Mouse (Mus musculus) 416B (cell line): ENCODE data around the gene Nol9.

ENCODE experiments used
- DNase-seq: peaks from one replicate; pipeline ENCODE4 v3.0.0; 2011; ENCODE audit warnings: low read depth

Nol9 gene

DNA sequence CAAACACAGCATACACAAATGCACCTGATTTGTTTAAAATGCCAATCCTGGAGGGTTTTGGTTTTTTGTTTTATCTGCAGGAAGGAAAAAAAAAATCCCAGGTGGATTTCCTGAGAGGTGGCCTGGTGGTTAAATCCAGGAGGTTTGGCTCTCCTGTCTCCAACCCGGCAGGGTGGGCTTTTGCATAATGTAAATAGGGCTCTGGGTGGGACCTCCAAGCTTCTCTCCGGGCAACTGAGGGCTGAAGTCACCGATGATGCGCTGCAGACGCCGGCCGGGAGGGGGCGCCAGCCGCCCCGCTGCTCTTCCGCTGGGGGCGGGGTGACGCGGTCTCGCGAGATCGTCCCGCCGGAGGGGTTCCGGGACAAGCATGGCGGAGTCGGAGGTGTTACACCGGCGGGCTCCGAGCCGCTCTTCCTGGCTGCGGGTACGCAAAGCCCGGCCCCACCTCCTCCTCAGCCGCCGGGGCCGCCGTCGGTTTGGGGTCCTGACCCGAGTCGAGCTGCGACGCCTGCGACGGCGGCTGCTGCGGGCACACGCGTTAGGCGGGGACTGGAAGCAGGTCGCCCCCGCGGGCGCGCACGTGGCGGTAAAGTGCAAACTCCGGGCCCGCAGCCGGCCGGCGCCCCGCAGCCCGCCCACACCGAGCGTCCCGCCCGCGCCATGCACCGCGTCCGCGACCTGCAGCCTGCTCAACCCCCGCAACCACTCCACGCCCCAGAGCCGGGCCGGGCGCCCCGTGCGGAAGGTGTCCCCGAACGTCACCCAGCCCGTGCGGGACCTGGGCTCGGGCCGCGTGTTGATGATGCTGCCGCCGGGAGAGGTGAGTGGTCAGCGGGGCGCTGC is at the start of gene Nol9:
Gene Nol9, plus strand, starts transcription at position 337 of the 846 bp plus-strand sequence.
- peak; percentile 90 for DNase-seq

DNA sequence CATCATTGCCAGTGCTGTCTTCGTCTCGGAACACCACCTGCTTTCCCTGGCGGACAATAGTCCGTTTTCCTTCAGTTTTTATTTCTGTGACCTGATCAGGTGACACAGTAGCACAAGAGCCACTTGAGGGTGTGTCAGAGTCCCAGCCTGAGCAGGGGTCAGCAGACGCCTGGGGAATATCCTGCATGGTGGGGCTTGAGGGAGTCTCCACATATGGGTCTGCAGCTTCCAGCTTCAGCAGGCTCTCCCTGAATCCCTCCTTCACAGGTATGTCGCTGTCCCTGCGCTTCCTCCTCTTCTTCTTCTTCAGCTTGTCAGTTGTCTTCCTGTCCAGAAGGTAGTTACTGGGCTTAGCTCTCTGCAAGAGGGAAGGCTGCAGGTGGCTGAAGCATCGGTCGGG is 47.0 kb upstream of the Nol9 start:
- no peak for DNase-seq

DNA sequence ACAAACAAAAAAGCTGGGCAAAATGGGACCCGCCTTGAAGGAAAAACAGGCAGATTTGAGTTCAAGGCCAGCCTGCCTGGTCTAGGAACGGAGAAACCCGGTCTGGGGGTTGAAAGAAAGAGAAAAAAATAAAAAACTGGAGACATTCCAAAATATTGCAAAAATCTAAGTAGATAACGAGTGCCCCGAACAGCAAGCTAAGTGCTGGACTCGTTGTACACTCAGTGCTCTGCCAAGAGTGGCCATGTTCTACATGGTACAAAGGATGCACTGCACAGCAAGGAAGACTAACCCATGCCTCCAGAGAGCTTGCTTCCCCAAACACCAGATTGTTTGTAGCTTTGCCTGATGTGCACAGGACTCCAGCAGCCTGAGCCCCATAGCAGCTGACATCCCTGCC is 46.1 kb upstream of the Nol9 start:
- no peak for DNase-seq

DNA sequence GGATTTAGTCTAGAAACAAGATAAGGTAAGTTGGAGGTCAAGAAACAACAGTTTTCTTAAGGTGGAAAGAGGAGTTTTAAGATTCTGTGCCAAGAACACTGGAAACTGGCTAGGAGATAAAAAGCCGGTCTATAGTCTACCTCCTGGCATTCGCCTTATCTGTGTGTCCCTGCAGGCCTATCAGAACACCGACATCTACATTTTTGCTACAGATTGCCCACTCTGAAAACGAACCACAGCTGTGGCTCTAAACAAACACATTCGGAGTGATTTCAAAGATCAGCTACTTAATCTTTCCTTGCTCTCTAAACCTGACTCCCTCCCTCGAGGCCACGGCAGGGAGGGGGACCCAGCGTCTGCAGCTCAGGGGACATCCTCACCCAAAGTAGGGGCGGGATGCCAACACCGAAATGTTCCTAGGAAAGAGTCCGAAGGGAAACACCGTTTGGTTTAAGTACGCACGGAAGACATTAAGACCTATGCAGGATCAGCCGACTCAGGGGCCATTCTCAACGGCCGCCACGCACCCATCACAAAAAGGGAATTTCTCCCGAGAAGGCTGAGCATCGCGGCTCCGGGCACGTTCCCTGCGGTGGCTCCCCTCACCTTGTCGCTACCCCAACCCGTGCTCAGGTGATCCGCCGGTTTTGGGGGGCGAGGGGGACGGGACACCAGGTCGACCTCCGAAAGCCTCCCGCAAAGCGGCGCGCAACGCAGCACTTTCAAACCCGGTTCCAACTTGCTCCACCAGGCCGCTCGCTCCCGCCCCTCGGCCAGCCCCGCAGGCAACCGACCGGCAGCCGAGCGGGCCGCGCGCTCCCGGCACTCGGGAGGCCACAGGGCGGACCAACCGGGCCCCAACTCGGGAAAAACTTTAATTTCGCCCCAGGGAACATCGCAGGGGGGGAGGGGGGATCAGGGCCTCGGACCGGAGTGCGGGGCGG is 44.6 kb upstream of the Nol9 start:
- peak; percentile 53 for DNase-seq

DNA sequence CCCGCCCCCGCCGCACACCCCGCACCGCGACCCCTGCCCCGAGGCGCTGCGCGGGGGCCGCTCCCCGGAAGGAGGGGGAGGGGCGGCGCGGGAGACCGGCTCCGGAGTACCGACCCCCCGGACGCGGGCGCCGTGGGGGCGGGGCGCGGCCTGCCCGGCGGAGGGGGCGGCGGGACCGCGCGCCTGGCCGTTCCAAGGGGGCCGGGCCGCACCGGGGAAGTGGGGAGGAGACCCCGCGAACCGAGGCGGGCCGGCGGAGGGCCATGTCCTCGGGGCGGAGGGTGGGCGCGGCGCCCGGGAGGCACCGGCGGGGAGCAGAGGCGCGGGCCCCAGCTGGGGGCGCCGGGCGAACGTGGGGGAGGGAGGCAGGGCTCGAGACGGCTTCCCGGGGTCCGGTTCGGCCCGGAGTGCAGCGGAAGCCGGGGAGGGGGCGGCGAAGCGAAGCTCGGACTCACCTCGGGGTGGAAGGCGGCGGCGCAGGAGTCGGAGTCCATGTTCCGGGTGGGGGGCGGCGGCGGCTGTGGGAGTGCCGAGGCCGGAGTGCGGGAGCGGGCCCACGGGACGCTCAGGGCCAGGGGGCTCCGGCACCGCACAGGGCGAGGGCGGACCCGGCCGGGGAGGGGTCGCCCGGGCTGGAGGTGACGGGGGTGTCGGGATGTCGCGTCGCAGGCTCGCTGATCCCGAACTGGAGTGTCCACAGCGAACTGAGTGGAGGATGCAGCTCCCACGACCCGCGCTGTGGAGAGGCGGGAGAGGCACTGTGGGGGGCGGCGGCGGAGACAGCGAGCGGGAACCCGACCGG is 43.5 kb upstream of the Nol9 start:
- no peak for DNase-seq

DNA sequence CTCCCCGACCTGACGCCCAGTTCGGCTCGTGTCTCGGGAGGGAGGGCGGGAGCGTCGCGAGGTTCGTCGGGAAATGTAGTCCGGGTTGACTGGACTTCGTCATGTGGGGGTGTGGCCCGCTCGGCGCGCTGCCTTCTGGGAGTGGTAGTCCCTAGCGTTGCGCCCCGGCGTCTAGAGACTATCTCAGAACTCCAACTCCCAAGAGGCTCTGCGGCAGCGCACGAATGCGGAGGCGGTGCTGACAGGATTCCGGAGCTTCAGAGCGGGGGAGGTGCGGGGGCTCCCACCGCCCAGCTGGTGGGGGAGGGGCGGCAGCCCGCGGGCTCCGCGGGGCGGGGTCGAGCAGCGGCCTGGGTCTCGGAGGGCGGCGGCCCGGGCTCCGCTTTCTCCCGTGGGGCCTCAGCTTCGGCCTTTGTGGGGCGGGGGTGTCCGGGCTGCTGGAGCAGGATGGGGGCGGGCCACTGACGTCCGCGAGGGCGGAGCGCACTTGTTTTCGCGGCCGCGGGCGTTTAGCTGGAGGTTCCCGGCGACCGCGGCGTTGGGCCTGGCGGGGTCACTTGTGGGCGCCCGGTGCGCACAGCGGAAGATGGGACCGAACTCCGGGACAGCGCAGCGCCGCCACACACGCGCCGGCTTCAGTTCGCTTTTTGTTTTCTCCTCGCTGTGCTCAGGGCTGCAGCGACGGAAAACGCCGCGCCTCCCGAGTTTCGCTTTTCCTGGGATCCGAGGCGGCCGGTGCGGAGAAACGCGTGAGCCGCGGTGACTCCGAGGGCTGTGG is 42.8 kb upstream of the Nol9 start, which contains the start of gene Phf13:
Gene Phf13, minus strand, starts transcription at position 86 of the 778 bp plus-strand sequence.
- DNase-seq = peak; percentile 98

DNA sequence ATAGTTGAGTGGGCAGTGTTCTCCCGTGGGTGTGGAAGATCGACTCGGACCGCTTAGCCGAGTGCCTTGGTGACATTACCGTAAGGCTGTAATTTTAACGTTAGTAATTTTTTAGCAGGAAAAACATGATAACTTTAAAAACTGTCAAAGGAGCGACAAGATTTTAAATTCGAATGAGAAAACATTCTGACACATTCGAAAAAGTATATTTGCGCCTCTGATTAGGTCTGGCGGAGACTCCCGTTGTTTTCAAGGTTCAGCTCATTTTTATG is 42.2 kb upstream of the Nol9 start:
- DNase-seq = no peak

DNA sequence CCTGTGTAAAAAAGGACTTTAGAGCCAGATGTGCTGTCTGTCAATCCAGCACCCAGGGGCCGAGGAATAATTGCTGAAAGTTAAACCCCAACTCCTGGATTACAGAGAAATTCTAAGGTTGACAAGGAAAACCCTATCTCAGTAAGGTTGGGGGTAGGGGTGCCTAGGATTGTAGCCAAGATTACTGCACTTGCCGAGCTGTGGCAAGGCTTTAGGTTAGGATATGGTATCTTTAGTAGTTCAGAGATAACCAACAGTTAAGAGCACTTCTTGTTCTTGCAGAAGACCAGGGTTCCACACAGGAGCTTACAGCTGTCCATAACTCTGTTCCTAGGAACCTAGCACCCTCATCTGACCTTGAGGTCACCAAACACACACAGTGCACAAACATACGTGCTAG is 41.4 kb upstream of the Nol9 start:
- DNase-seq = no peak

DNA sequence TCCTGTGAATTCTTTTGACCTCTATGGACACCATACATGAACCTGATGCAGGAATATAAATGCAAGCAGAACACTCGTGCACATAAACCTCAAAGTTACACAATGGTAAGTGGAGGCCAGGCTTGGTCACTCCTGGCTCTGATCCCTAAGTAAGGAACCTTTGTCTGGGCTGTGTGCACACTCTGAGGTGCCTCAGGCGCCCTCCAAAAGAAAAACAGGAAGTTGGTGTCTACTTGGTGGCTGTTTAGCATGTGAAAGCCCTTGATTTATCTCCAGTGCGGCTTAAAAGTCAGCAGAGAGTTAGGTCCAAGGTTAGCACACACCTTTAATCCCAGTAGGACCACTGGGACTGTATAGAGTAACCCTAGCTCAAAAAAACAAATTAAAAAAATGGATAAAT is 39.6 kb upstream of the Nol9 start:
- peak; percentile 50 for DNase-seq

DNA sequence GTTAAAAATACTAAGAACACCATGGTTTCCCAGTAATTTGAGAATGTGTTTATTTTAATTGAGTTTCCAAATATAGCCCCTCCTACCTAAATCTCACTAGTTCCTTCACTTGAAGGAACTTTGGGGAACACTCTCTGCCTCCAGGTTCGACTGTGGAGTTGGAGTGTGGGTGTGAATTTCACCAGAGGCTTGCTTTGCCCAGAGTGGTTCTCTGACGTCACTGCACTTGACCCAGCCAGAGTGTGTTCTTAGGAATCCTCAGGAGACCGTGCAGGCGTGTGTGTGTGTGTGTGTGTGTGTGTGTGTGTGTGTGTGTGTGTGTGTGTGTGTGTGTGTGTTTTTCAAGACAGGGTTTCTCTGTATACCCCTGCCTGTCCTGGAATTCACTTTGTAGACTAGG is 38.2 kb upstream of the Nol9 start:
- DNase-seq = no peak

DNA sequence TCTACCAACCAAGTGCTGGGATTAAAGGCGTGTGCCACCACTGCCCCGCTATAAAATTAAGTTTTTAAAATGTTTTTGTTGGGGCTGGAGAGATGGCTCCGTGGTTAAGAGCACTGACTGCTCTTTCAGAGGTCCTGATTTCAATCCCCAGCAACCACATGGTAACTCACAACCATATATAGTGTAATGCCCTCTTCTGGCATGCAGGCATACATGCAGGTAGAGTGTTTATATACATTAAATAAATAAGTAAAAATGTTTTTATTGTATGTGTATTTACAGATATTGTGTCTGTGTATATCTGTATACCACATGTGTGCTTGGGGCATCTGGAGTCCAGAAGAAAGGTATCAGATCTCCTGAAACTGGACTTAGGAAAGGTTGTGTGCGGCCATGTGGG is 37.8 kb upstream of the Nol9 start:
- peak; percentile 38 for DNase-seq

DNA sequence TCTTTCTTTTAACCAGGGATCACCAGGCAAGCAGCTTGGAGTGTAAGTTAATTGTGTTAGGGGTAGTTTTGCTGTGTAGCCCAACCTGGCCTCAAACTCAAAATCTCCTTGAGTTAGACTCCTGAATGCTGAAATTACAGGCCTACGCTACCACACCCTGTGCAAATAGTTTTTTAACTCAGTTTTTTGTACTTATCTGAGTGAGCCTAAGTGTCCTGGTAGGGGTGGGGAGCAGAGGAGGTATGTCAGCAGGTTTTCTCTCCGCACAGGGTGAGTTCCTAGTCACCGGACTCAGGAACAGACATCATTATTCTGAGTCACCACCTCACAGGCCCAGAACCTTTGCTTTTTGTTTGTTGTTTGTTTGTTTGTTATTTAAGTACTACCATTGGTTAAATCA is 37.1 kb upstream of the Nol9 start:
- no peak for DNase-seq

DNA sequence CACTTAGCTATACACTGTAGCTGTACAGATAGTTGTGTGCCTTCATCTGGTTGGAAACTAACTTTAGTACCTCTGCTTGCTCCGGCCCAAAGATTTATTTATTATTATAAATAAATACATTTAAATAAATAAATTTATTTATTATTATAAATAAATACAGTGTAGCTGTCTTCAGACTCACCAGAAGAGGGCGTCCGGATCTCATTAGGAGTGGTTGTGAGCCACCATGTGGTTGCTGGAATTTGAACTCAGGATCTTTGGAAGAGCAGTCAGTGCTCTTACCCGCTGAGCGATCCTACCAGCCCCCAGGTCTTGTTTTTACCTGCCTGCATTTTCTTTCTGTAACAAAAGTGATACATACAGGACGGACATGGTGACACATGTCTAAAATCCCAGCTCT is 33.0 kb upstream of the Nol9 start:
- peak; percentile 50 for DNase-seq

DNA sequence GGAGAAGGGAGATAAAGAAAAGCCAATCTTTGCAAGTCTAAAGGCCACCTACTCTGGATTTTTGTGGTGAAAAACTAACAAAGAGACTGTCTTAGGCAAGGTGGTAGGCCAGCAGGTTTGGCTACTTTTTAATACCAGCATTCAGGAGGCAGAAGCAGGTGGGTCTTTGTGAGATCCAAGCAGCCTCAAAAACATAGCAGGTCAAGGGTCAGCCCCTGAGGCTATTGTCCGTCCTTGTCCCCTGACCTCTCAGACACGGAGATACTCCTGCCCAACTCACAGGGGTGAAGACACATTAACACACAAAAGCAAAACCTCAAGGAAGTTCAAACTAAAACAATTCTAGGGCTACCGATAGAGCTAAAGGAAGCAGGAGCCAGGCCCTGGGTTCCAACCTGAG is 32.3 kb upstream of the Nol9 start:
- DNase-seq = no peak

DNA sequence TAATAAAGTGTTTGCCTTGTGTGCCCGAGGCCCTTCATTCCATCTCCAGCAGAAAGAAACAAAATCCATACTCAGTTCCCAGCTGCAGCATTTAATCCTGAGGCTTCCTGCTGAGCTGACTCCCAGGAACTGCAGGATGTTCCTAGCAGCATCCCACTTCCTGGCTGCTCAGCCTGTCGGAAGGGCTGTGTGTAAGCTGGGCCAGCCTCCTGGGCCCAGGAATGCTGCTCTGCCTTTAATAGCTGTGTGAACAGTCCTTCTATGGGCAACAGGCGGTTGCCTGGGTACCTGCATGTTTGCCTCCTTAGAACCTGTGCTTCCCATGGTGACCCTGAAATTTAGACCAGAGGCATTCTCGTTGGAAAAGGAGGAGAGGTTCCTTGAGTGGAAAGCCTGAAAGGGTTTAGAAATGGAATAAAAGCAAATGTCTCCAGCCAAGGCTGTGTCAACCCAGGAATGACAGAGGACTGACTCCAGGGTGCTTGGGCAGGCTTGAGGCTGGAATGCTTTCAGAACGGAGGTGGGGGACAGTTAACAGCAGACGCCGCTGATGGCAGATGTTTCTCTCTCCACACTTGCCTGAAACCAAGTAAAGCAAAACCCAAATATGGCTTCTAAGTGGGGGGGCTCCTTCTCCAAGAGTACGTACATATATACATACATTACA is 31.5 kb upstream of the Nol9 start:
- no peak for DNase-seq

DNA sequence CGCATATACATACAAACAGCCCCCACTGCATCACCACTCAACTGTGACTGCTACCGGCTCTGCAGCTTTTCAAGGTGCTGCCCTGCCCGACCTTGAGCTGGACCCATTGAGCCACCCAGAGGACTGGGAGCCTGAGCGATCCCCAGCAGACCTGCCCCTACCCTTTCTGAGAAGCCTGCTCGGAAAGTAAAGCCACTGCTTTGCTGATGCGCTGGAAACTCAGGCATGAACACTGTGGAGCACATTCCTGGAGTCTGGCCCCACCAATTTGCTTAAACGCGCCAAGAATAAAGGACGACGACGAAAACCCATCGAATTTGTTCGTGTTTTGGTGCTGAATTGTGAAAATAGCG is 31.0 kb upstream of the Nol9 start:
- no peak for DNase-seq

DNA sequence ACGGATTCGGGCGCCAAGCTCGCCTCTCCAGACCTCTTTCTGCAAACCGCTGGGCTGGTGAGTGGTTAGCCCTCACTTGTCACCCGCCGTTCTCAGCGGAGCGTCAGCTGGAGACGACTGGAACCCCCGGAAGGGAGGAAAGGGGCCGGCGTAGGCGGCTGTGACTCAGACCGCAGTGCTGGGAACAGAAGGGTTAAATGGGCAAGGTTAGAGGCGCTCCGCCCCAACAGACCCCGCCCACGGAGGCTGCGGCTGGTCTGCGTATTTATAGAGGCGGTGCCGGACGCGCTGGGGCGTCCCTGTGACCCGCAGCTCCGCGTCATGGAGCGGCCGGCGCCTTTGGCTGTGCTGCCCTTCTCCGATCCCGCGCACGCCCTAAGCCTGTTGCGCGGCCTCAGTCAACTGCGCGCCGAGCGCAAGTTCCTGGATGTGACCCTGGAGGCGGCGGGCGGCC is 30.5 kb upstream of the Nol9 start, which contains the start of gene Klhl21:
Gene Klhl21, plus strand, starts transcription at position 182 of the 454 bp plus-strand sequence.
- DNase-seq = peak; percentile 95

DNA sequence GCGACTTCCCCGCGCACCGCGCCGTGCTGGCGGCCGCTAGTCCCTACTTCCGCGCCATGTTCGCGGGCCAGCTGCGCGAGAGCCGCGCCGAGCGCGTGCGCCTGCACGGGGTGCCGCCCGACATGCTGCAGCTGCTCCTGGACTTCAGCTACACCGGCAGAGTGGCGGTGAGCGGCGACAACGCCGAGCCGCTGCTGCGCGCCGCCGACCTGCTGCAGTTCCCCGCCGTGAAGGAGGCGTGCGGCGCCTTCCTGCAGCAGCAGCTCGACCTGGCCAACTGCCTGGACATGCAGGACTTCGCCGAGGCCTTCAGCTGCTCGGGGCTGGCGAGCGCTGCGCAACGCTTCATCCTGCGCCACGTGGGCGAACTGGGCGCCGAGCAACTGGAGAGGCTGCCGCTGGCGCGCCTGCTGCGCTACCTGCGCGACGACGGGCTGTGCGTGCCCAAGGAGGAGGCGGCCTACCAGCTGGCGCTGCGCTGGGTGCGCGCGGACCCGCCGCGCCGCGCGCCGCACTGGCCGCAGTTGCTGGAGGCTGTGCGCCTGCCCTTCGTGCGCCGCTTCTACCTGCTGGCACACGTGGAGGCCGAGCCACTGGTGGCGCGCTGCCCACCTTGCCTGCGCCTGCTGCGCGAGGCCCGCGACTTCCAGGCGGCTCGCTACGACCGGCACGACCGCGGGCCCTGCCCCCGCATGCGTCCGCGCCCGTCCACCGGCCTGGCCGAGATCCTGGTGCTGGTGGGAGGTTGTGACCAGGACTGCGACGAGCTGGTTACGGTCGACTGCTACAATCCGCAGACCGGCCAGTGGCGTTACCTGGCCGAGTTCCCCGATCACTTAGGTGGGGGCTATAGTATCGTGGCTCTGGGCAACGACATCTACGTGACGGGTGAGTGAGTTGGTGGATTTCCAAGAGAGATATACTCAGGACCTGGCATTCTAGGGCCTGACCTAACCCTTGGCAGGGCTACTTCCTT is 29.8 kb upstream of the Nol9 start:
- no peak for DNase-seq

DNA sequence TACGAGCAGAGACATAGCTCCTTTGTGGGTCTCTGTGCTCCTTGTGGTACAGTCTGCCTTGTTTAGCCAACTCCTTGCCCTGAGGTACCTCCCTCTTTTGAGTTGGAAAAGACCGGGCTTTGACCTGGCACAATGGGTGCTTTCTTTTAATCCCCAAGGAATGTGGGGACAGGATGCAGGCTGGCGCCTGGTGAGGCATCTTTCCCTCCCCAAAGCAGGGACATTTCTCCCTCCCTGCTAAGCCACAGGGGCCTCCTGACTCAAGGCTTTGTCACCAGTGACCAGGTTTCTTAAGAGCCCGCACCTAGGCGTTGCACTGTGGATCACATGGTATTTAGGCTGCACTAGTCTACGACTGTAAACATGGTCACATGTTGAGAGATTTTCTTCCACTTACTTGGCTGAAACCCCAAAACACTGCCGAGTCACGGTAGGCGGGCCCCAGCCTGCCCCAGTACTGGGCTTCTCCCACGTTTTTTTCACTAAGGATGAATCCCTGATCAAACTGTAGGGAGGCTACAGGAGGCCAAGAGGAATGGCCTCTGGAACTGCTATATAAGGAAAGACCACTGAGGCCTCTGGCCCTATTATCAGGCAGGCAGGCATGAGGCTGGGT is 28.9 kb upstream of the Nol9 start:
- peak; percentile 87 for DNase-seq
